Mouse (Mus musculus) CH12.LX (cell line): ENCODE data around the gene Map3k9.

Source experiments
- CTCF ChIP-seq, 2 experiments: IDR thresholded peaks in 1 of 2; conservative IDR thresholded peaks in 1 of 2; 2 replicates each; pipeline ENCODE4 v1.5.1; 2011 to 2012; ENCODE audit warnings: low read depth in 2 of 2, low read length in 2 of 2, improper control_type of control experiment in 1 of 2, inconsistent platforms in 1 of 2, mild to moderate bottlenecking in 1 of 2, moderate library complexity in 1 of 2
- HCFC1 ChIP-seq: IDR thresholded peaks from 2 replicates; pipeline ENCODE4 v1.6.1; 2012; ENCODE audit warnings: low read depth, mild to moderate bottlenecking, inconsistent platforms, low read length, improper control_type of control experiment
- TCF12 ChIP-seq: IDR thresholded peaks from 2 replicates; pipeline ENCODE4 v1.6.1; 2014; ENCODE audit warnings: low read depth, mild to moderate bottlenecking, inconsistent platforms, low read length, improper control_type of control experiment
- ZC3H11A ChIP-seq: IDR thresholded peaks from 2 replicates; pipeline ENCODE4 v1.6.1; 2012; ENCODE audit warnings: low read depth, mild to moderate bottlenecking, inconsistent platforms, low read length, improper control_type of control experiment
- ZKSCAN1 ChIP-seq: IDR thresholded peaks from 2 replicates; pipeline ENCODE4 v1.6.1; 2012; ENCODE audit warnings: low read depth, inconsistent platforms, low read length, improper control_type of control experiment, borderline replicate concordance

- TF ChIP-seq CTCF (conservative IDR thresholded peaks at IDR 0.05 in 1 of 2, IDR thresholded peaks at IDR 0.05 in 1 of 2; ENCODE audit: low read depth in 2 of 2, low read length in 2 of 2) (no peak), TCF12 (no peak), ZC3H11A (no peak), HCFC1 (no peak), ZKSCAN1 (no peak)
Observed at GRCm38 (mm10) chr12:81808596-81808995, 27.6 kb upstream of the Map3k9 start.
